Mouse (Mus musculus): ENCODE results near the gene Fig4. TPM values are rescaled to one million over a fixed set of nuclear protein-coding genes. Genes with fewer than 3 reads are reported as not detected.
A peak's percentile ranks its signal among the peaks of the same experiment; 100 is the strongest.

Gene Fig4
- polyA plus RNA-seq (2015; fragmentation: Nextera tagmentation; extraction: Ambion mirVana), result 13.2 and 13.4 TPM in 2 replicates

DNA sequence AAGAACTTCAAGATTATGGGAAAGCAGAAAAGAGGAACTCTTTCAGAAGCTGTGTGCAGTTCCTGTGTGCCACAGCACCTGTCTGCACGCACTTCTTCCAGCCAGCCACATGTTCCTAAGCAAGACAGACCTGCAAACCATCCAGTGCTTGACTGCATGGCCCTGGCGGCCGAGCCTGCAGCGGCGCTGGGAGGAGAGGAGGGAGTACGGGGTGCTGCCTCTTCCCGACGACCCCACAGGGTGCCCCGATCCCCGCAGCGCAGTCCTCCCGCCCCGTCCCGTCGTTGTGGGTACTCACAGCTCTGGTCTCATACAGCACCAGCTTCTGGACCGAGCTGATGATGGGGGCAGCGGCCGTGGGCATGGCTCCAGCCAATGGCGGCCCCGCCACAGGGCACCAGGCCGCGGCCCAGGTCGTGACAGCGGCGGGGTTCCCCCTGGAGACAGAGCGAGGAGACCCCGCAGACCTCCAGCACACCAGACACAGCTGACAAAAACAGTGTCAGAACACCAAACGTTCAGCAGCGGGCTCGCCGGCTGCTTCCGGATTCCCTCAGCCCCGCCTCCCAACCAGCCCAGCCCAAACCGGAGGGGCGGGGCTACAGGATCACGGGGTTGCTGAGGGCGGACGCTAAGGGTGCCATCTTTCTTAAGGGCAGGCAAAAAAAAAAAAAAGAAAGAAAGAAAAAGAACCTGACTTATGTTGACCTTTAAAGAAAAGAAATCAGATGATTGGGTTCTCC lies at the start of gene Fig4:
TSS of gene Fig4 (minus strand) at position 572 of the 743 bp plus-strand sequence.
- WGBS, result under 1% methylated on average over 38 of the region's 38 CpGs
- peak; percentile 89 for ATAC-seq (ENCODE audit: insufficient number of reproducible peaks, insufficient read depth, low FRiP score, low TSS enrichment, low read depth)
- Histone ChIP-seq H3K9ac (peak within 1 kb of the TSS; percentile 86), H3K27ac (peak within 1 kb of the TSS; percentile 34), H3K36me3 (no peaks in the 10 kb centered on the region), H3K4me3 (peak within 1 kb of the TSS; percentile 93), H3K4me1 (peaks cover 8% of the 10 kb centered on the region; the same call in 1 of the 2 replicates), H3K27me3 (no peaks in the 10 kb centered on the region), H3K9me3 (no peaks in the 10 kb centered on the region), H3K4me2 (peak within 1 kb of the TSS; percentile 92)

DNA sequence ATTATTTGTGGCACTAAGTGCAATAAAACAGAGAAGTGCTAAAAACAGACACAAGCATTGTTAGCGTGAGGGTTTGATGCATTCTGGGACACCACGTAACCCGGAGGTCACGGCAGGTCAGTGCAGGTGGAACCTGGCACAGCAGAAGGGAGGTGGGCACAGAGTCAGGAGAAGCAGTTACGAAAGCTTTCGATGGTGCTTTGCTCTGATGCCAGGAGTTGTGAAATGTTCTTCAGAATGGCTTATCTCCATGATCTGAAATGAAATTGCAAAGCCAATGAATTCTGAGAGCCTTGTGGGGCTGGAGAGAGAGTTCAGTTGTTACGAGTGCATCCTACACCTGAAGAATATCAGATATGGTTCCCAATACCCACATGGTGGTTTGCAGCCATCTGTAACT lies 38.3 kb upstream of the Fig4 start:
- no peak overlapping the region for H3K27ac ChIP-seq
- H3K36me3 ChIP-seq, result no peaks in the 10 kb centered on the region
- no peak for ATAC-seq (ENCODE audit: insufficient number of reproducible peaks, insufficient read depth, low FRiP score, low TSS enrichment, low read depth)
- no peak overlapping the region for H3K4me3 ChIP-seq
- H3K9me3 ChIP-seq, result no peaks in the 10 kb centered on the region
- WGBS, result 84% methylated on average over 7 of the region's 7 CpGs
- no peaks in the 10 kb centered on the region for H3K4me1 ChIP-seq
- no peaks in the 10 kb centered on the region for H3K27me3 ChIP-seq
- no peak overlapping the region for H3K4me2 ChIP-seq
- H3K9ac ChIP-seq, result no peak overlapping the region

DNA sequence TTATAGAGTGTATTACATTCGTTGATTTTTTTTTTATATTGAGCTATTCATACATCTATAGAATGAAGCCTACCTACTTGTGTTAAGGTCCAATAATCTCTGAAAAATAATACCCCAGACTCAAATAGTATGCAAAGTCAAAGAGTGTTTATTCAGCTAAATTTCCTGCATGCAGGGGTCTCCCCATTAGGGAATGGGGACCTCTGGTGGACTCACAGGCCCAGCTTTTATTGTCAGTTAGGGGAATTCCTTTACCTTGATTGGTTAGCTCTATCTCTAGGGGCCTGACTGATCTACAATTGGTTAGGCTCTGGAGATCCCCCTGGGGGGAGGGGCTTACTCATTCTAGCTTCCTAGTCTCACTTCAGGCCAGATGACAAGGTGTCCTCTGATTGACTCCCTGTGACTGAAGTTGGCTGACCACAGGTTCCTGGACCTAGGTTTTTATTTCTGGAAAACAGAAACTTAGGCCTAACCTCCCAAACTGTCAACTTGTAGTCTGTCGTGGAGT lies 29.5 kb upstream of the Fig4 start:
- H3K4me2 ChIP-seq, result no peak overlapping the region
- H3K4me3 ChIP-seq, result no peak overlapping the region
- no peaks in the 10 kb centered on the region for H3K4me1 ChIP-seq
- no peaks in the 10 kb centered on the region for H3K36me3 ChIP-seq
- H3K27ac ChIP-seq, result no peak overlapping the region
- H3K27me3 ChIP-seq, result no peaks in the 10 kb centered on the region
- 84% methylated on average over 2 of the region's 2 CpGs for WGBS
- H3K9ac ChIP-seq, result no peak overlapping the region
- H3K9me3 ChIP-seq, result no peaks in the 10 kb centered on the region
- ATAC-seq (ENCODE audit: insufficient number of reproducible peaks, insufficient read depth, low FRiP score, low TSS enrichment, low read depth), result no peak

DNA sequence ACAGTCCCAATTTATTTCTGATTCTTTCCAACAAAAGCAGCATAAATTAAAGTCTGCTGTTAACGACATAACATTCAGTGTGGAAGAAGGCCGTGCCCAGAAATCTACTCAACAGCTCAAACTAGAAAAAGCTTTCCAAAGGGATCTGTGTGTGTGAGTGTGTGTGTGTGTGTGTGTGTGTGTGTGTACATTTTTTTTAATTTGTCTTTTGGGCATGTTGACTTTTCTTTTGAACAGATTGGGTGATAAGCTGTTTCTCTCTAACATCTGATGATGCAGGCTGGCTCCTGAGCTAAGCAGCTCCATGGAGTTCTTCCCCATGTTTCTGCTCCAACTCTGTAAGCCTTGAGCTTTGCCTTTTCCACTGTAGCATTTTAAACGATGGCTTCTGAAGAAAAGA lies 12.8 kb upstream of the Fig4 start:
- Histone ChIP-seq H3K4me2 (no peak overlapping the region), H3K4me1 (no peaks in the 10 kb centered on the region), H3K27me3 (no peaks in the 10 kb centered on the region), H3K9ac (no peak overlapping the region), H3K9me3 (no peaks in the 10 kb centered on the region), H3K4me3 (no peak overlapping the region), H3K27ac (no peak overlapping the region), H3K36me3 (no peaks in the 10 kb centered on the region)
- 82% methylated on average over 3 of the region's 3 CpGs for WGBS
- ATAC-seq (ENCODE audit: insufficient number of reproducible peaks, insufficient read depth, low FRiP score, low TSS enrichment, low read depth), result no peak

DNA sequence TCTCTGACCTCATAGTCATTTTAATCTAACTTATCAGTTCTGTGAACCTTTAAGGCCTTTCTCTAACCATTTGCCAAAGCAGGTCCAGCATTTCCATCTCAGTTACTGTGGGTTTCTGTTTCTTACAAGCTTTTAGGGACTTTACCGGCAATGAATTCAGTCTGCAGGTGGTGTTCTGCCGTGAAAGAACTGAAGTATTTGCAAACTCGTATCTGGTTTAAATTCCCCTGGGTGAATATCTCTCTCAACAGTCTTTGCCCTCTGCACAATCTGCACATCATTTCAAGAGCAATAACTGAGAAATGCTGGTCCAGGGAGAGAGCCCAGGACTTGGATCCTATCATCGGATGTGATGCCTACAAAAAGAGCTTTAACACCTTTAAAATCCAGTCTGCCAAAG lies 5.1 kb upstream of the Fig4 start:
- 82% methylated on average over 4 of the region's 4 CpGs for WGBS
- no peak overlapping the region for H3K4me2 ChIP-seq

DNA sequence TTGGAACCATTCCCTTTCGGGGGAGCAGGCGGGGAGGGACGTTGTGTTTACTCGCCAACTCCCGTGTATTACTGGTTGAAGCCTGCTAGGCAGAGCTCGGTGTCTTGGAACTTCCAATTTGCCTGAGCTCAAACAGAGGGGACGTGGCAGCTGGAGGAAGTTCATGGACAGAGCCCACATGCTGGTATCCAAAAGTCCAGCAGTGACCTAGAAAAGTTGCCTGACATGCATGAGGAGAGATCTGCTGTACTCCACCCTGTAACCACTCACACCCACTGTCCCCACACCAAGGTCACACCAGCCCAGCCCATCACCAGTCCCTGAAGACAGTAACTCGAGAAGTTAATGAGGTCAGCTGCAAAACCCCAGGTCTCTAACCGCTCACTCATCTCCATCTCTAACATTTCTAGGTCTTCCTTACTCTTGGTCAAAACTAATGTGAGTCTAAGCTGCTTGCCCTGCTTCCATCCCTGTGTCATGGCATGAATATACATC lies 1.9 kb upstream of the Fig4 start:
- H3K36me3 ChIP-seq, result no peaks in the 10 kb centered on the region

More for the DNA sequence above, 5.1 kb upstream of the Fig4 start:
- no peak overlapping the region for H3K27ac ChIP-seq
- ATAC-seq (ENCODE audit: insufficient number of reproducible peaks, insufficient read depth, low FRiP score, low TSS enrichment, low read depth), result no peak
- H3K27me3 ChIP-seq, result no peaks in the 10 kb centered on the region
- no peak overlapping the region for H3K9ac ChIP-seq
- H3K9me3 ChIP-seq, result no peaks in the 10 kb centered on the region
- H3K4me3 ChIP-seq, result no peak overlapping the region
- H3K36me3 ChIP-seq, result no peaks in the 10 kb centered on the region
- H3K4me1 ChIP-seq, result no peaks in the 10 kb centered on the region

DNA sequence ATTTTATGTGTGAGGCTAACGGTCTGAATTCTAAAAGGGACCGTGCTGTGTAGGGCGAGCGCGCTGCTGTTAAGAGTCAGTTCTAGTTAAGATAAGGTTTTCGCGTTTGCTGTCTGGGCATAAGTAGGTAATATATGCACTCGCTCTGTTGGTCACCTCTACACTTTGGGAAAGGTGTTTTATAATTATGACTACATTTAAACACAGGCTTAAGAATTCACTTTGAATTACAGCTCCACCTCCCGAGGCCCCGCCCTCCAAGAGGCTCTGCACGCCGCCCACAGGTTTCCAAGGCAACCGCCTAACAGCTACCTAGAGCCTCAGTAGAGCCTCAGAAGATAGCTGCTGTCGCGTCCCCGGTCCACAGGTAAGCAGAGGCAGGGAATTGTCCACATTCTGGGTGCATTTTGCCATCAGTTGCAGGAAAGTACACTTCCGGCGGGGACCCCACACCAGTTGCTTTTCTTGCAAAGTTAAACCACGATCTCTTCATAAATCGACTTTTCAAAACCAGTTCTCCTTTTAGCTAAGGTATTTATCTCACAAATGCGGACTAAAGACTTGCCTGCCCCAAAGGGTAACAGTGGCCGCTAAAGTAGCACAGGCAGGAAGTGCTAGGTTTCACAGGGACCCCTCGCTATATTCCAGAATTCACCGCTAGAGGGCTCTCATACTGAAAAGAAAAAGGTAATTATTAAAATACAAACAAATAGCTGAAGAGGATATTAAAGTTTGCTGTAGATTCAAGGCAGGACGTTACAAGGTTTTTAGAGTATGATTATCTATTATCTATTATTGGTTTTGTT lies 782 bp upstream of the Fig4 start, which contains the start of gene Ak9:
TSS of gene Ak9 (plus strand) at position 342 of the 806 bp plus-strand sequence.
- H3K4me3 ChIP-seq, result peak within 1 kb of the TSS; percentile 93
- peak within 1 kb of the TSS; percentile 92 for H3K4me2 ChIP-seq
- H3K9ac ChIP-seq, result peak within 1 kb of the TSS; percentile 86
- H3K27me3 ChIP-seq, result no peaks in the 10 kb centered on the region
- no peaks in the 10 kb centered on the region for H3K36me3 ChIP-seq
- ATAC-seq (ENCODE audit: insufficient number of reproducible peaks, insufficient read depth, low FRiP score, low TSS enrichment, low read depth), result peak; percentile 77
- under 1% methylated on average over 25 of the region's 25 CpGs for WGBS
- H3K27ac ChIP-seq, result peak within 1 kb of the TSS; percentile 34
- no peaks in the 10 kb centered on the region for H3K9me3 ChIP-seq
- H3K4me1 ChIP-seq, result peaks cover 8% of the 10 kb centered on the region; the same call in 1 of the 2 replicates

More for the DNA sequence above, 1.9 kb upstream of the Fig4 start:
- Histone ChIP-seq H3K4me3 (no peak overlapping the region), H3K27ac (no peak overlapping the region), H3K9ac (no peak overlapping the region), H3K9me3 (no peaks in the 10 kb centered on the region), H3K4me1 (peaks cover 8% of the 10 kb centered on the region; the same call in 1 of the 2 replicates), H3K4me2 (no peak overlapping the region), H3K27me3 (no peaks in the 10 kb centered on the region)
- ATAC-seq (ENCODE audit: insufficient number of reproducible peaks, insufficient read depth, low FRiP score, low TSS enrichment, low read depth), result no peak
- 76% methylated on average over 9 of the region's 9 CpGs for WGBS

DNA sequence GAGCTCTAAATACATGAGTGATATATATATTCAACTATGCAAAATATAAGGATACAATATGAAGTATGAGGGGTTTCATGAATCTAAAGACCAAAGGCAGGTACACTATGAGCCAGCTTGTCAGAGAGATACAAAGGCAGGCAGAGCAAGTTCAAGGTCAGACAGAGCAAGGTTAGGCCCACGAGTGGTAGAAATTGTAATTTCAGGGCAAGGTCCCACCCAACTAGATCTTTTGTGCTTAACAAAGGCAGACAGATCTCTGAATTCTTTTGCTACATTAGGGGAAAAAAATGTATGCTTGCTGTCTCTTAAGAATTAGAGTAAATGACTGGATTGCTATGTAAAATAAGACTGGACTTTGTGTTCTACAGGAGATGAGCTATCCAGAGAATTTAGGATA lies 2.9 kb downstream of the Fig4 start:
- 49% methylated on average over 1 of the region's 1 CpGs for WGBS
- Histone ChIP-seq H3K9ac (no peak overlapping the region), H3K27ac (no peak overlapping the region), H3K4me1 (peaks cover 8% of the 10 kb centered on the region; the same call in 1 of the 2 replicates), H3K4me2 (no peak overlapping the region), H3K36me3 (no peaks in the 10 kb centered on the region), H3K4me3 (no peak overlapping the region), H3K9me3 (no peaks in the 10 kb centered on the region), H3K27me3 (no peaks in the 10 kb centered on the region)
- no peak for ATAC-seq (ENCODE audit: insufficient number of reproducible peaks, insufficient read depth, low FRiP score, low TSS enrichment, low read depth)

DNA sequence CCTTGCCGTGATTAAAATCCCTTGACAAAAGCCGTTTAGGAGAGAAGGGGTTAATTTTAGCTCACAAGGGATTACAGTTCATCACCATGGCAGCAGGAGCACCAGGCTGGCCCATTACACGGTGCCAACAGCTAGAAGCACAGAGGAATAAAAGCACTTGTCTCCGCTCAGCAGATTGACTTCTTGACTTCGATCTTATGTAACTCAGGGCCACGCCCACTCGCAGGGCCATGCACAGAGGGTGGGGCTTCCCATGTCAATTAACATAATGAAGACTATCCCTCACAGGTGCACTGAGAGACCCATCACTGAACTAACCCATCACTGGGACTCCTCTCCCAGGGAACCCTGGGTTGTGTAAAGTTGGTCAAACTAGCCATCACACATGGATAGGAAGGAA lies 7.9 kb downstream of the Fig4 start:
- Histone ChIP-seq H3K36me3 (no peaks in the 10 kb centered on the region), H3K9ac (no peak overlapping the region), H3K9me3 (no peaks in the 10 kb centered on the region), H3K27me3 (no peaks in the 10 kb centered on the region), H3K27ac (no peak overlapping the region), H3K4me3 (no peak overlapping the region), H3K4me1 (peaks cover 10% of the 10 kb centered on the region), H3K4me2 (no peak overlapping the region)
- ATAC-seq (ENCODE audit: insufficient number of reproducible peaks, insufficient read depth, low FRiP score, low TSS enrichment, low read depth), result no peak
- WGBS, result 55% methylated on average over 7 of the region's 7 CpGs

DNA sequence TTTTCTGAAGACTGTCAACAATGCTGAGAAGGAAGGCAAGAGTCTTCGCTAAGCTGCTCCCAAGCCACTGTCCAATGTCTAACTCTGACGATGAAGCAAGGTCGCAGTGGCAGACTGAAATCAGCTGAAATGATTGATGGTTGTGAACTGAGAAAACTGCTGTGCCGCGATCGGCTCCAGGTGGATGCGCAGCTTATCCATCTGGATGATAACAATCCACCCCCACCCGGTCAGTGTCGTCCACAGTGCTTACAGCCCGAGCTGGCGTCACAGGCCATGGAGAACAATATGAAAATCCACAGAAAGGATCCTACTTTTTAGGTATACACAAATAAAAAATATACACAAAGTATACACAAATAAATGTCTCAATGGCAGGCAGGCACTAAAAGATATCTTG lies 8.3 kb downstream of the Fig4 start:
- peaks cover 10% of the 10 kb centered on the region for H3K4me1 ChIP-seq
- H3K4me3 ChIP-seq, result no peak overlapping the region
- H3K27me3 ChIP-seq, result no peaks in the 10 kb centered on the region
- H3K9me3 ChIP-seq, result no peaks in the 10 kb centered on the region
- ATAC-seq (ENCODE audit: insufficient number of reproducible peaks, insufficient read depth, low FRiP score, low TSS enrichment, low read depth), result no peak
- no peak overlapping the region for H3K9ac ChIP-seq
- WGBS, result 86% methylated on average over 11 of the region's 11 CpGs
- no peak overlapping the region for H3K27ac ChIP-seq
- H3K36me3 ChIP-seq, result no peaks in the 10 kb centered on the region
- H3K4me2 ChIP-seq, result no peak overlapping the region

DNA sequence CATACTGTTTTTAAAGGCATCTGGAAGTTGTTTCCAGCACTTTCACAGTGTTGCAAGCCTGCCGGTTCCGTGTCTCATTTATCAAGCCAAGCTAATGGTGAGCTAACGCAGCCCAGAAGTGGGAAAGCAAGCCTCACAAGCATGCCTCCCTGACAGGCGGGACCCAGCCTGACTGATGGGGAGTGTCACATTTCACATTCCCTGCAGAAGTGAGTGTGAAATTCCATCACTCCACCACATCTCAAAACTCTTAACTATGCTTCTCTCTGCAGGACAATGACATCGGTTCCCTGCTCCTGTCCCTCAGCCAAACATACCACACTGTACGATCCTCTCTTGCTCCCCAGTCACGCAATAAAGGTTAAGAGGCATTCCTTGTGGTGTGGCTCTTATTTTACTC lies 10.0 kb downstream of the Fig4 start:
- Histone ChIP-seq H3K9ac (no peak overlapping the region), H3K4me3 (no peak overlapping the region), H3K36me3 (no peaks in the 10 kb centered on the region), H3K4me1 (peaks cover 13% of the 10 kb centered on the region), H3K27ac (peak overlapping the region; percentile 57), H3K27me3 (no peaks in the 10 kb centered on the region), H3K9me3 (no peaks in the 10 kb centered on the region), H3K4me2 (peak overlapping the region; percentile 36)
- ATAC-seq (ENCODE audit: insufficient number of reproducible peaks, insufficient read depth, low FRiP score, low TSS enrichment, low read depth), result no peak
- 3% methylated on average over 7 of the region's 7 CpGs for WGBS
